Mouse (Mus musculus): ENCODE results near the gene Tomt.

Gene Tomt

GRCm38 (mm10) chr7:101857094-101857493 is 49.1 kb downstream of the Tomt start, which contains the start of gene Folr2:
TSS of gene Folr2 (minus strand) at chr7:101857194.
- DNase-seq (ENCODE audit: low spot score in 2 of 2), result no peak

GRCm38 (mm10) chr7:101853816-101854215 is 52.3 kb downstream of the Tomt start:
- no peak for DNase-seq (ENCODE audit: low spot score in 2 of 2)

GRCm38 (mm10) chr7:101852846-101853245 is 53.3 kb downstream of the Tomt start:
- no peak for DNase-seq (ENCODE audit: low spot score in 2 of 2)

- no peak for DNase-seq (ENCODE audit: low spot score in 2 of 2)
These were observed 54.5 kb downstream of the Tomt start for GRCm38 (mm10) chr7:101851689-101852088.

Measured in cerebellum, postnatal 4 days (tissue).